Mouse (Mus musculus) ES-E14 (cell line): ENCODE measurements at regions not wholly inside any gene's neighbourhood (a gene's known extent, or its start where the extent isn't known, plus 50 kb on each side); places are given as distances from the start of the nearest gene placed in this dataset.

Source experiments
- CHD2 ChIP-seq: IDR thresholded peaks from 2 replicates; pipeline ENCODE4 v1.6.1; 2014; ENCODE audit warnings: mild to moderate bottlenecking, low read depth, low read length, inconsistent platforms
- ZNF384 ChIP-seq: IDR thresholded peaks from 2 replicates; pipeline ENCODE4 v1.6.1; 2012; ENCODE audit warnings: low read depth, low read length, inconsistent platforms

- TF ChIP-seq CHD2, result no peak
- TF ChIP-seq ZNF384, result no peak
Observed at GRCm38 (mm10) chr1:80812906-80813305, 54.6 kb upstream of the Dock10 start.
